Mouse (Mus musculus) liver, postnatal 0 days (tissue): ENCODE measurements around the gene 1700012P22Rik.

Experiments used
- CTCF ChIP-seq: sonication (generic); IDR thresholded peaks from 2 replicates; pipeline ENCODE4 v1.5.1; 2016; ENCODE audit warnings: antibody characterized with exemption, low read depth
- EP300 ChIP-seq: IDR thresholded peaks from 2 replicates; pipeline ENCODE4 v1.6.1; 2016; ENCODE audit warnings: antibody characterized with exemption, low read depth, mild to moderate bottlenecking

DNA sequence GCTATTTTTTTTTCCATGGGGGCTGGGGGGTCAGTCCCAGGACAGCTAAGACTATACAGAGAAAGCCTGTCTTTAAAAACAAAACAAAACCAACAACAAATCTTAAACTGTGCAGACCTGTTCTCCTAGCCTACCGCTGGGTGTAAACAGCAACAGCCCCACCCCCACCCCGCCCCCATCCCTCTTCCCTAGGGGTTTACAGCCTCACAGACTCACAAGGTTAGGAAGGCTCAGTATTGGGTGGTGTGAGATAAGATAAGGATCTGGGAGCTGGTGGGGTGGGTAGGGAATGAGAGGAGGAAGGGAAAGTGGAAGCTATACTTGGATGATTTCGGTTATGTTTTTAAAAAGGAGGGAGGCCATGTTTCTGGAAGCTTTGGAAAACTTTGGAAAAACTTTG is 42.3 kb downstream of the 1700012P22Rik start:
- TF ChIP-seq CTCF (no peak), EP300 (no peak)
